37 mouse cellular contexts compared by ENCODE assay signal in the genomic region with DNA sequence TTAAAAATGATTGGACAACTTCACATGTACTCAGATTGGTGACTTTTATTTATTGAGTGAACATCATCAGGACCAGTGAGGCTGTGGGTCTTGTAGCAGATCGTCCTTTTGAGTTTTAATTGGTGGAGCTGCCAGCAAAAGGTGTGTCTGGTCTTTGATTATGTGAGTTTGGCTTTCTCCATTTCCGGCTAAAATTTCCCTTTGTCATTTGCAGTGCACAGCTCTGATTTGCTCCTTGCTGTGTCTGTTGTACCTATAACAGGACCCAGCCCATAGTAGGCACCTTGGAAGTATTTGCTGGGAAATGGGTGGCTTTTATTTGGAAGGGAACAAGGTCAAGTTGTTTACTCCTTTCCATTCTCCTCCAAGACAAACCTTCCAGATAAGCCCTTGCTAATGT. TPM values are rescaled to one million over a fixed set of nuclear protein-coding genes. Genes with fewer than 3 reads are reported as not detected.
"Had no signal": no experiment of that assay in that cellular context is flagged by ENCODE, and none has a peak within 500 bp of the region (broad histone marks: within the 10 kb centered on the region; RNA-seq: fewer than 3 reads in every experiment).

No protein-coding gene starts in this region.

- DNase-seq: gastrocnemius, adult 2 months; gastrocnemius, postnatal 10 days; gastrocnemius, postnatal 25 days; heart, adult 2 months; heart, postnatal 4 days; kidney, adult 18-20 months; kidney, adult 8-10 months; kidney, postnatal 14 days; kidney, postnatal 36 days; layer of hippocampus, adult 9-11 months; layer of hippocampus, postnatal 36 days had no signal

- H3K9ac ChIP-seq: heart, embryonic 13.5 days; heart, embryonic 15.5 days; hindbrain, embryonic 12.5 days; hindbrain, embryonic 14.5 days; intestine, embryonic 15.5 days; kidney, embryonic 15.5 days; limb, embryonic 13.5 days; limb, embryonic 15.5 days; liver, embryonic 12.5 days; liver, embryonic 14.5 days had no signal

- H3K4me2 ChIP-seq: heart, embryonic 11.5 days; heart, embryonic 13.5 days; heart, embryonic 15.5 days; hindbrain, embryonic 12.5 days; hindbrain, embryonic 14.5 days; intestine, embryonic 15.5 days; kidney, embryonic 15.5 days; limb, embryonic 13.5 days; limb, embryonic 15.5 days; liver, embryonic 12.5 days had no signal

- H3K9me3 ChIP-seq: heart, embryonic 13.5 days; heart, embryonic 15.5 days; hindbrain, embryonic 10.5 days; hindbrain, embryonic 12.5 days; intestine, embryonic 15.5 days; kidney, embryonic 15.5 days; limb, embryonic 13.5 days; limb, embryonic 15.5 days; liver, embryonic 12.5 days had no signal

- H3K27me3 ChIP-seq: heart, embryonic 13.5 days; heart, embryonic 15.5 days; hindbrain, embryonic 12.5 days; intestine, embryonic 15.5 days; kidney, embryonic 15.5 days; limb, embryonic 13.5 days; limb, embryonic 15.5 days; liver, embryonic 12.5 days had no signal

- ATAC-seq: hindbrain, embryonic 16.5 days; inflammation-experienced regulatory T-cells, adult 6 months; intestine, embryonic 15.5 days; intestine, postnatal 0 days; liver, embryonic 12.5 days had no signal

- H3K4me3 ChIP-seq: gastrocnemius, adult 2 months; heart, adult 2 months; heart, embryonic 13.5 days; heart, embryonic 15.5 days; hindbrain, embryonic 10.5 days; hindbrain, embryonic 12.5 days; intestine, embryonic 15.5 days; kidney, embryonic 15.5 days; limb, embryonic 13.5 days; limb, embryonic 15.5 days; liver, embryonic 12.5 days had no signal

- H3K4me1 ChIP-seq: hindbrain, embryonic 12.5 days; intestine, embryonic 15.5 days; liver, embryonic 12.5 days had no signal

- H3K36me3 ChIP-seq: hindbrain, embryonic 10.5 days; hindbrain, embryonic 12.5 days; intestine, embryonic 15.5 days; liver, embryonic 12.5 days had no signal

- H3K27ac ChIP-seq: heart, adult 2 months; heart, embryonic 13.5 days; heart, embryonic 15.5 days; hindbrain, embryonic 10.5 days; hindbrain, embryonic 12.5 days; hindbrain, embryonic 14.5 days; intestine, embryonic 15.5 days; kidney, embryonic 15.5 days; kidney, postnatal 0 days; limb, embryonic 13.5 days; limb, embryonic 15.5 days; liver, embryonic 12.5 days; liver, embryonic 14.5 days had no signal

RNA-seq across cellular contexts. Expression of gene Gm15737, which starts 25.7 kb away (rescaled TPM):
- total RNA-seq: granulocyte monocyte progenitor cell, adult 5-6 weeks; layer of hippocampus, adult 18-20 months; layer of hippocampus, adult 8-10 months; layer of hippocampus, postnatal 14 days; layer of hippocampus, postnatal 36 days; left cerebral cortex, adult 18-20 months; left cerebral cortex, postnatal 14 days; left cerebral cortex, postnatal 36 days; liver, adult 2 months had no signal
- polyA plus RNA-seq: hindbrain, embryonic 12.5 days; hindbrain, embryonic 16.5 days; inflammation-experienced regulatory T-cells, adult 6 months; liver, adult 2 months; liver, embryonic 12.5 days; liver, embryonic 14.5 days had no signal

RNA-seq across cellular contexts. Expression of gene A730049H05Rik, which starts 27.2 kb away (rescaled TPM):
- total RNA-seq: granulocyte monocyte progenitor cell, adult 5-6 weeks; left cerebral cortex, adult 18-20 months; left cerebral cortex, adult 8-10 months; left cerebral cortex, postnatal 14 days; left cerebral cortex, postnatal 36 days; liver, adult 2 months had no signal
- polyA plus RNA-seq: heart, adult 2 months; large intestine, adult 2 months; liver, adult 2 months had no signal
